In genomic region chr12:87026109-87026870, GRCm38 (mm10) we compare ENCODE assay signal across 8 mouse cellular contexts. TPM values are rescaled to one million over a fixed set of nuclear protein-coding genes. Genes with fewer than 3 reads are reported as not detected.
A peak's percentile ranks its signal among the peaks of the same experiment; 100 is the strongest.
DNase-seq lines count a peak whose midpoint lies in the region; ATAC-seq and TF ChIP-seq lines count a peak whose summit lies in the region.
"Had no signal": no experiment of that assay in that cellular context is flagged by ENCODE, and none has a peak within 500 bp of the region (broad histone marks: within the 10 kb centered on the region; RNA-seq: fewer than 3 reads in every experiment).

No protein-coding gene starts in this region.

- DNase-seq in MEL (ENCODE audit: low read depth, low spot score): peak; percentile 40
- peak; percentile 35 for DNase-seq in adrenal gland, postnatal 10 days
- peak; percentile 55 for DNase-seq in hindbrain, embryonic 11.5 days (ENCODE audit: low spot score)
- peak; percentile 51 for DNase-seq in left cerebral cortex, postnatal 4 days
- peak; percentile 68 for DNase-seq in retina, embryonic 14.5 days (ENCODE audit: low spot score)
- no peak for DNase-seq in thymus, postnatal 10 days (ENCODE audit: low spot score in 2 of 2)

- peaks cover 0 to 7% of the 10 kb centered on the region in 2 experiments; a peak in 3 of 4 replicates for H3K27me3 ChIP-seq in MEL (ENCODE audit: control insufficient read depth in 1 of 2, insufficient read depth in 2 of 2, low read length in 2 of 2)
- peaks cover 32% of the 10 kb centered on the region for H3K27me3 ChIP-seq in embryonic facial prominence, embryonic 12.5 days
- H3K27me3 ChIP-seq in hindbrain, embryonic 11.5 days (ENCODE audit: control insufficient read depth, insufficient read depth, low read length): peaks cover 8% of the 10 kb centered on the region

- peak in 1 of 3 experiments; percentile 9; a peak in 1 of 6 replicates for TF ChIP-seq CTCF in MEL (IDR thresholded peaks at IDR 0.05 in 2 of 3, conservative IDR thresholded peaks at IDR 0.05 in 1 of 3; ENCODE audit: control insufficient read depth in 1 of 3, insufficient read depth in 1 of 3, low read depth in 2 of 3, low read length in 3 of 3, poor library complexity in 1 of 3, severe bottlenecking in 1 of 3)

- H3K9me3 ChIP-seq in MEL (replicated peaks; ENCODE audit: insufficient read depth, low read length): no peaks in the 10 kb centered on the region
- H3K9me3 ChIP-seq in embryonic facial prominence, embryonic 12.5 days: no peaks in the 10 kb centered on the region
- H3K9me3 ChIP-seq in hindbrain, embryonic 11.5 days (ENCODE audit: control insufficient read depth, low read length): no peaks in the 10 kb centered on the region

- no peak overlapping the region for H3K4me3 ChIP-seq in MEL (ENCODE audit: control insufficient read depth in 1 of 2, insufficient read depth in 1 of 2, low read depth in 2 of 2, low read length in 2 of 2)
- H3K4me3 ChIP-seq in embryonic facial prominence, embryonic 12.5 days: peak overlapping the region; percentile 27
- H3K4me3 ChIP-seq in hindbrain, embryonic 11.5 days (ENCODE audit: low read depth, low read length): peak overlapping the region; percentile 36

- no peak for ATAC-seq in embryonic facial prominence, embryonic 12.5 days (ENCODE audit: insufficient number of reproducible peaks, insufficient read depth, low FRiP score, low TSS enrichment)
- ATAC-seq in hindbrain, embryonic 11.5 days (ENCODE audit: low FRiP score): peak; percentile 72

- no peak for TF ChIP-seq EP300 in MEL (IDR thresholded peaks at IDR 0.05; ENCODE audit: low read depth in 1 of 2, low read length in 2 of 2)

- no peak for TF ChIP-seq POLR2A in MEL (IDR thresholded peaks at IDR 0.05; ENCODE audit: control insufficient read depth in 1 of 2, insufficient read depth in 1 of 2, low read depth in 1 of 2, low read length in 2 of 2, poor library complexity in 1 of 2)

- intact Hi-C loops in left cerebral cortex, postnatal 4 days (cut with DNase I): no loop called here

- no peak overlapping the region for H3K9ac ChIP-seq in MEL (ENCODE audit: control insufficient read depth, low read depth, low read length, poor library complexity, severe bottlenecking)
- no peak overlapping the region for H3K9ac ChIP-seq in embryonic facial prominence, embryonic 12.5 days
- H3K9ac ChIP-seq in hindbrain, embryonic 11.5 days (ENCODE audit: low read depth, low read length): peak overlapping the region; percentile 45; the same call in 1 of the 2 replicates

- peaks cover 0 to 8% of the 10 kb centered on the region in 2 experiments; a peak in 3 of 4 replicates for H3K4me1 ChIP-seq in MEL (ENCODE audit: control insufficient read depth in 1 of 2, insufficient read depth in 2 of 2, low read length in 2 of 2)
- H3K4me1 ChIP-seq in embryonic facial prominence, embryonic 12.5 days: peaks cover 4% of the 10 kb centered on the region; the same call in 1 of the 2 replicates
- H3K4me1 ChIP-seq in hindbrain, embryonic 11.5 days (replicated peaks; ENCODE audit: control insufficient read depth, insufficient read depth, low read length): peaks cover 4% of the 10 kb centered on the region; the same call in 1 of the 2 replicates

- H3K36me3 ChIP-seq in MEL (ENCODE audit: control insufficient read depth in 1 of 2, insufficient read depth in 2 of 2, low read length in 2 of 2): peaks cover 0 to 2% of the 10 kb centered on the region in 2 experiments; a peak in 1 of 4 replicates
- H3K36me3 ChIP-seq in embryonic facial prominence, embryonic 12.5 days: no peaks in the 10 kb centered on the region
- H3K36me3 ChIP-seq in hindbrain, embryonic 11.5 days (ENCODE audit: control insufficient read depth, insufficient read depth, low read length): no peaks in the 10 kb centered on the region

- H3K4me2 ChIP-seq in embryonic facial prominence, embryonic 12.5 days (replicated peaks): peak overlapping the region; percentile 54
- H3K4me2 ChIP-seq in hindbrain, embryonic 11.5 days (replicated peaks; ENCODE audit: low read depth, low read length): peak overlapping the region; percentile 67

- 4% methylated on average over 30 of the region's 30 CpGs for WGBS in embryonic facial prominence, embryonic 12.5 days
- WGBS in hindbrain, embryonic 11.5 days: 5% methylated on average over 30 of the region's 30 CpGs

- TF ChIP-seq RAD21 in MEL (IDR thresholded peaks at IDR 0.05; ENCODE audit: low read depth, low read length): no peak

- H3K79me2 ChIP-seq in MEL (ENCODE audit: control insufficient read depth, insufficient read depth, low read length, poor library complexity): no peaks in the 10 kb centered on the region

- no peak overlapping the region for H3K27ac ChIP-seq in MEL (ENCODE audit: control insufficient read depth, low read depth, low read length)
- H3K27ac ChIP-seq in embryonic facial prominence, embryonic 12.5 days: no peak overlapping the region
- H3K27ac ChIP-seq in hindbrain, embryonic 11.5 days (ENCODE audit: low read depth, low read length): no peak overlapping the region

TF ChIP-seq in MEL, 35 proteins besides CTCF, POLR2A, EP300 and RAD21:
- TF ChIP-seq MEF2A (IDR thresholded peaks at IDR 0.05; ENCODE audit: extremely low read depth, insufficient replicate concordance, low read depth, low read length, poor library complexity, severe bottlenecking) (no peak), TBP (IDR thresholded peaks at IDR 0.05; ENCODE audit: low read depth, low read length) (no peak), NELFE (IDR thresholded peaks at IDR 0.05; ENCODE audit: low read depth, low read length) (no peak), TAL1 (IDR thresholded peaks at IDR 0.05; ENCODE audit: low read length) (no peak), HCFC1 (IDR thresholded peaks at IDR 0.05; ENCODE audit: low read depth, low read length) (no peak), BHLHE40 (IDR thresholded peaks at IDR 0.05; ENCODE audit: borderline replicate concordance, low read depth, low read length) (no peak), POLR2AphosphoS2 (IDR thresholded peaks at IDR 0.05; ENCODE audit: low read length) (no peak), ZKSCAN1 (IDR thresholded peaks at IDR 0.05; ENCODE audit: low read depth, low read length) (no peak), NRF1 (IDR thresholded peaks at IDR 0.05; ENCODE audit: insufficient read depth, low read depth, low read length, poor library complexity, severe bottlenecking) (no peak), MXI1 (IDR thresholded peaks at IDR 0.05; ENCODE audit: low read depth, low read length) (no peak), GABPA (IDR thresholded peaks at IDR 0.05; ENCODE audit: low read depth, low read length) (no peak), ELF1 (IDR thresholded peaks at IDR 0.05; ENCODE audit: low read depth, low read length) (no peak), MAX (IDR thresholded peaks at IDR 0.05; ENCODE audit: low read length) (no peak), MYB (IDR thresholded peaks at IDR 0.05; ENCODE audit: low read depth, low read length) (no peak), KAT2A (conservative IDR thresholded peaks at IDR 0.05; ENCODE audit: low read depth, low read length) (no peak), RCOR1 (IDR thresholded peaks at IDR 0.05; ENCODE audit: low read depth, low read length) (no peak), GATA1 (IDR thresholded peaks at IDR 0.05; ENCODE audit: low read depth, low read length) (no peak), ZC3H11A (IDR thresholded peaks at IDR 0.05; ENCODE audit: low read depth, low read length) (no peak), SIN3A (IDR thresholded peaks at IDR 0.05; ENCODE audit: low read length) (no peak), TCF12 (IDR thresholded peaks at IDR 0.05; ENCODE audit: low read depth, low read length) (no peak)

RNA-seq across cellular contexts. Expression of gene Tmem63c, which starts 5.2 kb away (rescaled TPM):
- total RNA-seq in MEL (2012; rRNA removed): 0.04 TPM in 1 of 2 replicates, not detected in the other
- not detected for polyA plus RNA-seq in MEL (2012; ENCODE audit: insufficient read depth in 1 of 2, insufficient read length in 2 of 2, low read depth in 1 of 2, low replicate concordance in 2 of 2, missing spikeins in 1 of 2)
- 1 to 10 TPM in 1 of 2 experiments, under 1 TPM in 1; 0.93 to 1.2 TPM for total RNA-seq in adrenal gland, postnatal 10 days (2021)
- 0.26 and 0.76 TPM in 2 replicates for polyA plus RNA-seq in embryonic facial prominence, embryonic 12.5 days (2016; fragmentation: Nextera tagmentation; extraction: Ambion mirVana)
- 0.66 and 1.4 TPM in 2 replicates for polyA plus RNA-seq in hindbrain, embryonic 11.5 days (2014; fragmentation: Nextera tagmentation; extraction: Ambion mirVana)
- total RNA-seq in left cerebral cortex, postnatal 4 days (2021): 10 to 100 TPM; 29.5 to 30.1 TPM

RNA-seq across cellular contexts. Expression of gene Zdhhc22, which starts 36.1 kb away (rescaled TPM):
- total RNA-seq in MEL (2012; rRNA removed): not detected in 2 replicates
- under 1 TPM in 1 of 2 experiments, not detected in 1; 0.10 TPM for polyA plus RNA-seq in MEL (2012; ENCODE audit: insufficient read depth in 1 of 2, insufficient read length in 2 of 2, low read depth in 1 of 2, low replicate concordance in 2 of 2, missing spikeins in 1 of 2)
- under 1 TPM; 0.54 to 0.85 TPM for total RNA-seq in adrenal gland, postnatal 10 days (2021)
- polyA plus RNA-seq in embryonic facial prominence, embryonic 12.5 days (2016; fragmentation: Nextera tagmentation; extraction: Ambion mirVana): 3.2 and 3.9 TPM in 2 replicates
- polyA plus RNA-seq in hindbrain, embryonic 11.5 days (2014; fragmentation: Nextera tagmentation; extraction: Ambion mirVana): 0.82 and 0.89 TPM in 2 replicates
- 10 to 100 TPM; 15.8 to 19.0 TPM for total RNA-seq in left cerebral cortex, postnatal 4 days (2021)
- polyA plus RNA-seq: gonadal fat pad, adult 2 months had no signal

Comparison
In these comparisons a context has a peak if more than half of its experiments do, and no peak if none do; other contexts are left out.
1. DNase-seq: peak in MEL (single experiment), adrenal gland, postnatal 10 days (single experiment), hindbrain, embryonic 11.5 days (single experiment), left cerebral cortex, postnatal 4 days (single experiment) and retina, embryonic 14.5 days (single experiment); none in thymus, postnatal 10 days (0 of 2).
2. H3K4me3 ChIP-seq: peak in embryonic facial prominence, embryonic 12.5 days (single experiment) and hindbrain, embryonic 11.5 days (single experiment); none in MEL (0 of 2).
3. RNA of gene Tmem63c, which starts 5.2 kb away (total RNA-seq): 29.5 to 30.1 TPM in left cerebral cortex, postnatal 4 days; 0.93 to 1.2 TPM in adrenal gland, postnatal 10 days and 0.04 TPM in MEL; every median in the first group is over 10 times any median in the second.
4. RNA of gene Zdhhc22, which starts 36.1 kb away (total RNA-seq): 15.8 to 19.0 TPM in left cerebral cortex, postnatal 4 days; 0.54 to 0.85 TPM in adrenal gland, postnatal 10 days and not detected in MEL; every median in the first group is over 4 times any median in the second.